25 mouse cellular contexts compared by ENCODE assay signal in genomic region chr14:121022403-121022802, GRCm38 (mm10).
"Had no signal": no experiment of that assay in that cellular context is flagged by ENCODE, and none has a peak within 500 bp of the region (broad histone marks: within the 10 kb centered on the region; RNA-seq: fewer than 3 reads in every experiment).

No protein-coding gene starts in this region.

- H3K9me3 ChIP-seq: heart, embryonic 15.5 days; intestine, embryonic 15.5 days; liver, embryonic 13.5 days had no signal

- H3K36me3 ChIP-seq: heart, embryonic 13.5 days; heart, embryonic 15.5 days; intestine, embryonic 15.5 days; liver, embryonic 13.5 days; liver, embryonic 15.5 days had no signal

- H3K4me3 ChIP-seq: heart, embryonic 13.5 days; heart, embryonic 15.5 days; intestine, embryonic 15.5 days; liver, embryonic 13.5 days; liver, embryonic 15.5 days had no signal

- H3K4me1 ChIP-seq: intestine, embryonic 15.5 days; liver, embryonic 13.5 days; liver, embryonic 15.5 days had no signal

- H3K27me3 ChIP-seq: heart, embryonic 13.5 days; heart, embryonic 15.5 days; intestine, embryonic 15.5 days; liver, embryonic 13.5 days; liver, embryonic 15.5 days had no signal

- DNase-seq: gastrocnemius, postnatal 14 days; gastrocnemius, postnatal 36 days; heart, adult 18-20 months; heart, postnatal 14 days; heart, postnatal 36 days; kidney, adult 18-20 months; kidney, adult 8-10 months; kidney, postnatal 14 days; kidney, postnatal 36 days; layer of hippocampus, adult 9-11 months; layer of hippocampus, postnatal 36 days; left cerebral cortex, postnatal 4 days; liver; liver, embryonic 13.5 days had no signal

- H3K9ac ChIP-seq: heart, embryonic 13.5 days; heart, embryonic 15.5 days; hindbrain, embryonic 14.5 days; intestine, embryonic 15.5 days; liver, embryonic 13.5 days; liver, embryonic 15.5 days had no signal

- ATAC-seq: hindbrain, embryonic 16.5 days; inflammation-experienced regulatory T-cells, adult 6 months; intestine, embryonic 15.5 days; intestine, postnatal 0 days had no signal

- H3K27ac ChIP-seq: heart, embryonic 13.5 days; heart, embryonic 15.5 days; hindbrain, embryonic 14.5 days; intestine, embryonic 15.5 days; kidney, postnatal 0 days; liver, embryonic 13.5 days; liver, embryonic 15.5 days had no signal

- H3K4me2 ChIP-seq: heart, embryonic 11.5 days; heart, embryonic 13.5 days; heart, embryonic 15.5 days; hindbrain, embryonic 14.5 days; intestine, embryonic 15.5 days; liver, embryonic 11.5 days; liver, embryonic 13.5 days; liver, embryonic 15.5 days had no signal
